Mouse (Mus musculus) heart, embryonic 10.5 days (tissue): ENCODE results near the gene Ap2m1. TPM values are rescaled to one million over a fixed set of nuclear protein-coding genes. Genes with fewer than 3 reads are reported as not detected.
"Not testable (repeated sequence)": the region's sequence is repeated elsewhere in the genome, so short reads cannot be mapped to it uniquely, and the experiment has no call there.

Experiments
- DNase-seq: peaks from one replicate; pipeline ENCODE4 v3.0.0-alpha.2; 2017; ENCODE audit warnings: low spot score
- H3K27ac ChIP-seq: fragments of 300-500 bp; sonication (generic); 2 replicates; pipeline ENCODE4 v1.5.1; 2016; ENCODE audit warnings: mild to moderate bottlenecking
- H3K27me3 ChIP-seq: fragments of 300-500 bp; sonication (generic); 2 replicates; pipeline ENCODE4 v1.6.1; 2016; ENCODE audit warnings: mild to moderate bottlenecking; ENCODE audit not compliant: poor library complexity, insufficient read depth, severe bottlenecking
- H3K36me3 ChIP-seq: fragments of 300-500 bp; sonication (generic); 2 replicates; pipeline ENCODE4 v1.6.1; 2016; ENCODE audit warnings: mild to moderate bottlenecking, moderate library complexity
- H3K4me1 ChIP-seq: fragments of 300-500 bp; sonication (generic); 2 replicates; pipeline ENCODE4 v1.6.1; 2016; ENCODE audit warnings: mild to moderate bottlenecking
- H3K4me3 ChIP-seq: fragments of 300-500 bp; sonication (generic); 2 replicates; pipeline ENCODE4 v1.5.1; 2016; ENCODE audit warnings: mild to moderate bottlenecking, moderate library complexity
- H3K9me3 ChIP-seq: fragments of 300-500 bp; sonication (generic); 2 replicates; pipeline ENCODE4 v1.6.1; 2016; ENCODE audit warnings: mild to moderate bottlenecking, moderate library complexity
- WGBS: fragments of 180-500 bp; shearing (Covaris S2); methylation state at CpG from one replicate; pipeline ENCODE4 v1.1.7; 2016; 5-methylcytosine and 5-hydroxymethylcytosine counted together
- polyA plus RNA-seq: library from polyadenylated mRNA; unstranded; fragments of >200 nt; fragmentation: Nextera tagmentation; extraction: Ambion mirVana; gene quantifications from 2 replicates; pipeline ENCODE4 v1.2.1, GENCODE M21; 2016

The Ap2m1 gene
- 529 and 565 TPM in 2 replicates for polyA plus RNA-seq

GRCm38 (mm10) chr16:20535296-20536080 is at the start of gene Ap2m1:
TSS of gene Ap2m1 (plus strand) at chr16:20535478.
- Histone ChIP-seq H3K4me3 (peak within 1 kb of the TSS; percentile 85), H3K4me1 (peaks cover 30% of the 10 kb centered on the region), H3K27me3 (no peaks in the 10 kb centered on the region), H3K9me3 (no peaks in the 10 kb centered on the region), H3K27ac (peak within 1 kb of the TSS; percentile 96), H3K36me3 (peaks cover 64% of the 10 kb centered on the region)
- peak; percentile 100 for DNase-seq
- WGBS, result under 1% methylated on average over 52 of the region's 52 CpGs

GRCm38 (mm10) chr16:20486048-20486447 is 49.2 kb upstream of the Ap2m1 start:
- Histone ChIP-seq H3K4me3 (no peak overlapping the region), H3K4me1 (no peaks in the 10 kb centered on the region), H3K27me3 (no peaks in the 10 kb centered on the region), H3K27ac (no peak overlapping the region), H3K36me3 (no peaks in the 10 kb centered on the region), H3K9me3 (no peaks in the 10 kb centered on the region)
- 65% methylated on average over 3 of the region's 3 CpGs for WGBS
- DNase-seq, result no peak

- H3K4me3 ChIP-seq, result no peak overlapping the region
- H3K4me1 ChIP-seq, result no peaks in the 10 kb centered on the region
- H3K9me3 ChIP-seq, result no peaks in the 10 kb centered on the region
- WGBS, result 93% methylated on average over 1 of the region's 1 CpGs
- DNase-seq, result no peak
- H3K27ac ChIP-seq, result no peak overlapping the region
- H3K36me3 ChIP-seq, result no peaks in the 10 kb centered on the region
- H3K27me3 ChIP-seq, result no peaks in the 10 kb centered on the region
These were observed 47.1 kb upstream of the Ap2m1 start for GRCm38 (mm10) chr16:20488151-20488550.

- not testable (repeated sequence) for H3K4me1 ChIP-seq, H3K36me3 ChIP-seq, DNase-seq, H3K27ac ChIP-seq, H3K4me3 ChIP-seq, H3K27me3 ChIP-seq, H3K9me3 ChIP-seq
- 81% methylated on average over 9 of the region's 9 CpGs for WGBS
These were observed 46.5 kb upstream of the Ap2m1 start for GRCm38 (mm10) chr16:20488751-20489150.

GRCm38 (mm10) chr16:20489233-20489632 is 46.0 kb upstream of the Ap2m1 start:
- H3K27me3 ChIP-seq, result no peaks in the 10 kb centered on the region
- DNase-seq, result no peak
- no peaks in the 10 kb centered on the region for H3K9me3 ChIP-seq
- no peak overlapping the region for H3K4me3 ChIP-seq
- WGBS, result 81% methylated on average over 2 of the region's 2 CpGs
- H3K4me1 ChIP-seq, result no peaks in the 10 kb centered on the region
- H3K27ac ChIP-seq, result no peak overlapping the region
- H3K36me3 ChIP-seq, result no peaks in the 10 kb centered on the region

- no peak for DNase-seq
- no peak overlapping the region for H3K4me3 ChIP-seq
- WGBS, result 43% methylated on average over 2 of the region's 2 CpGs
- no peaks in the 10 kb centered on the region for H3K4me1 ChIP-seq
- H3K27me3 ChIP-seq, result no peaks in the 10 kb centered on the region
- H3K27ac ChIP-seq, result no peak overlapping the region
- H3K9me3 ChIP-seq, result no peaks in the 10 kb centered on the region
- H3K36me3 ChIP-seq, result no peaks in the 10 kb centered on the region
These were observed 44.7 kb upstream of the Ap2m1 start for GRCm38 (mm10) chr16:20490581-20490980.

- no peak overlapping the region for H3K27ac ChIP-seq
- no peak for DNase-seq
- H3K4me3 ChIP-seq, result no peak overlapping the region
- WGBS, result 65% methylated on average over 2 of the region's 2 CpGs
- H3K9me3 ChIP-seq, result no peaks in the 10 kb centered on the region
- H3K36me3 ChIP-seq, result no peaks in the 10 kb centered on the region
- H3K4me1 ChIP-seq, result no peaks in the 10 kb centered on the region
- no peaks in the 10 kb centered on the region for H3K27me3 ChIP-seq
These were observed 44.0 kb upstream of the Ap2m1 start for GRCm38 (mm10) chr16:20491301-20491700.

GRCm38 (mm10) chr16:20493452-20493851 is 41.8 kb upstream of the Ap2m1 start:
- no peaks in the 10 kb centered on the region for H3K27me3 ChIP-seq
- no peak overlapping the region for H3K27ac ChIP-seq
- no peak for DNase-seq
- H3K4me3 ChIP-seq, result no peak overlapping the region
- no peaks in the 10 kb centered on the region for H3K36me3 ChIP-seq
- H3K9me3 ChIP-seq, result no peaks in the 10 kb centered on the region
- H3K4me1 ChIP-seq, result no peaks in the 10 kb centered on the region
- WGBS, result 74% methylated on average over 2 of the region's 2 CpGs

- H3K9me3 ChIP-seq, result no peaks in the 10 kb centered on the region
- peak overlapping the region; percentile 52 for H3K4me3 ChIP-seq
- H3K27ac ChIP-seq, result peak overlapping the region; percentile 0; the same call in 1 of the 2 replicates
- no peaks in the 10 kb centered on the region for H3K27me3 ChIP-seq
- H3K4me1 ChIP-seq, result 0 out of 2 replicates have a peak, but pooled peaks cover 4% of the 10 kb centered on the region
- H3K36me3 ChIP-seq, result peaks cover 14% of the 10 kb centered on the region
- DNase-seq, result no peak
- WGBS, result 21% methylated on average over 25 of the region's 25 CpGs
These were observed 38.3 kb upstream of the Ap2m1 start for GRCm38 (mm10) chr16:20496671-20497600.

- 0 out of 2 replicates have a peak, but pooled peaks cover 4% of the 10 kb centered on the region for H3K4me1 ChIP-seq
- peaks cover 26% of the 10 kb centered on the region for H3K36me3 ChIP-seq
- peak overlapping the region; percentile 97 for H3K27ac ChIP-seq
- H3K9me3 ChIP-seq, result no peaks in the 10 kb centered on the region
- DNase-seq, result no peak
- peak overlapping the region; percentile 92 for H3K4me3 ChIP-seq
- no peaks in the 10 kb centered on the region for H3K27me3 ChIP-seq
- WGBS, result 6% methylated on average over 16 of the region's 16 CpGs
These were observed 37.1 kb upstream of the Ap2m1 start for GRCm38 (mm10) chr16:20497980-20498676.

GRCm38 (mm10) chr16:20498677-20499475 is 36.4 kb upstream of the Ap2m1 start, which contains the start of gene Eif2b5:
TSS of gene Eif2b5 (plus strand) at chr16:20498817.
- Histone ChIP-seq H3K9me3 (no peaks in the 10 kb centered on the region), H3K36me3 (peaks cover 34% of the 10 kb centered on the region)
- WGBS, result under 1% methylated on average over 49 of the region's 49 CpGs

GRCm38 (mm10) chr16:20506000-20506399 is 29.3 kb upstream of the Ap2m1 start:
- Histone ChIP-seq H3K4me1 (no peaks in the 10 kb centered on the region), H3K36me3 (peaks cover 98% of the 10 kb centered on the region), H3K9me3 (no peaks in the 10 kb centered on the region), H3K27ac (no peak overlapping the region), H3K4me3 (no peak overlapping the region), H3K27me3 (no peaks in the 10 kb centered on the region)
- 87% methylated on average over 8 of the region's 8 CpGs for WGBS
- no peak for DNase-seq

More at GRCm38 (mm10) chr16:20498677-20499475, 36.4 kb upstream of the Ap2m1 start, which contains the start of gene Eif2b5:
- Histone ChIP-seq H3K27ac (peak within 1 kb of the TSS; percentile 97), H3K27me3 (no peaks in the 10 kb centered on the region), H3K4me3 (peak within 1 kb of the TSS; percentile 92), H3K4me1 (0 out of 2 replicates have a peak, but pooled peaks cover 4% of the 10 kb centered on the region)
- peak; percentile 98 for DNase-seq
